Mouse (Mus musculus) liver, adult (tissue): Measurements from ENCODE around the gene H2afy.

ENCODE experiments used
- GATA4 ChIP-seq: IDR thresholded peaks from 2 replicates; pipeline ENCODE4 v1.6.1; 2014; ENCODE audit warnings: mild to moderate bottlenecking, low read length; ENCODE audit not compliant: insufficient replicate concordance

The H2afy gene

GRCm38 (mm10) chr13:56130544-56130943, 5.6 kb downstream of the H2afy start:
- no peak for TF ChIP-seq GATA4

GRCm38 (mm10) chr13:56129578-56129977, 6.6 kb downstream of the H2afy start:
- no peak for TF ChIP-seq GATA4

GRCm38 (mm10) chr13:56129014-56129413, 7.1 kb downstream of the H2afy start:
- TF ChIP-seq GATA4 = no peak

GRCm38 (mm10) chr13:56125632-56126031, 10.5 kb downstream of the H2afy start:
- no peak for TF ChIP-seq GATA4

GRCm38 (mm10) chr13:56123075-56123474, 13.1 kb downstream of the H2afy start:
- TF ChIP-seq GATA4 = no peak

GRCm38 (mm10) chr13:56117991-56118765, 18.0 kb downstream of the H2afy start:
- no peak for TF ChIP-seq GATA4

GRCm38 (mm10) chr13:56115906-56116305, 20.3 kb downstream of the H2afy start:
- no peak for TF ChIP-seq GATA4

- no peak for TF ChIP-seq GATA4
Observed at GRCm38 (mm10) chr13:56115386-56115785, 20.8 kb downstream of the H2afy start.

GRCm38 (mm10) chr13:56113431-56114248, 22.5 kb downstream of the H2afy start:
- no peak for TF ChIP-seq GATA4

GRCm38 (mm10) chr13:56112980-56113379, 23.2 kb downstream of the H2afy start:
- no peak for TF ChIP-seq GATA4

- no peak for TF ChIP-seq GATA4
Observed at GRCm38 (mm10) chr13:56112496-56112895, 23.7 kb downstream of the H2afy start.

- TF ChIP-seq GATA4 = no peak
Observed at GRCm38 (mm10) chr13:56111601-56112000, 24.6 kb downstream of the H2afy start.

GRCm38 (mm10) chr13:56110694-56111531, 25.2 kb downstream of the H2afy start:
- no peak for TF ChIP-seq GATA4

GRCm38 (mm10) chr13:56109703-56110102, 26.5 kb downstream of the H2afy start:
- TF ChIP-seq GATA4 = no peak

GRCm38 (mm10) chr13:56108849-56109519, 27.2 kb downstream of the H2afy start:
- TF ChIP-seq GATA4 = no peak
